Mouse (Mus musculus) T-helper 1 cell (primary cell): ENCODE measurements around the gene Olfr638.
"Not testable (repeated sequence)": the region's sequence is repeated elsewhere in the genome, so short reads cannot be mapped to it uniquely, and the experiment has no call there.

ENCODE experiments used
- in situ Hi-C: fragments of 300-600 bp; cut with MboI, MseI; formaldehyde crosslinking; loops from one replicate; pipeline ENCODE4 v1.15.1; 2025; ENCODE audit warnings: high pct_unique_total_duplicates

The Olfr638 gene

GRCm38 (mm10) chr7:103998446-103998845 lies at the start of gene Olfr638:
Gene Olfr638, plus strand, starts transcription at chr7:103998746.
- in situ Hi-C loops: no loop called here

- in situ Hi-C loops: not testable (repeated sequence)
Observed at GRCm38 (mm10) chr7:103966873-103967272, 31.7 kb upstream of the Olfr638 start.

GRCm38 (mm10) chr7:103970852-103971251 lies 27.7 kb upstream of the Olfr638 start, which contains the start of gene Olfr635:
Gene Olfr635, plus strand, starts transcription at chr7:103971152.
- in situ Hi-C loops: no loop called here

- in situ Hi-C loops: no loop called here
Observed at GRCm38 (mm10) chr7:103971782-103972181, 26.8 kb upstream of the Olfr638 start.

GRCm38 (mm10) chr7:103999124-103999523 lies 578 bp downstream of the Olfr638 start:
- in situ Hi-C loops: no loop called here

GRCm38 (mm10) chr7:104017203-104017602 lies 18.7 kb downstream of the Olfr638 start, which contains the start of gene Olfr639:
Gene Olfr639, minus strand, starts transcription at chr7:104017303.
- in situ Hi-C loops: no loop called here

GRCm38 (mm10) chr7:104018953-104019352 lies 20.4 kb downstream of the Olfr638 start:
- in situ Hi-C loops: no loop called here

- in situ Hi-C loops: no loop called here
Observed at GRCm38 (mm10) chr7:104021651-104022050, 23.1 kb downstream of the Olfr638 start.

GRCm38 (mm10) chr7:104025473-104025872 lies 26.9 kb downstream of the Olfr638 start, which contains the start of gene Olfr640:
Gene Olfr640, minus strand, starts transcription at chr7:104025573.
- in situ Hi-C loops: no loop called here

GRCm38 (mm10) chr7:104026978-104027377 lies 28.4 kb downstream of the Olfr638 start:
- in situ Hi-C loops: no loop called here

- in situ Hi-C loops: no loop called here
Observed at GRCm38 (mm10) chr7:104035145-104035544, 36.6 kb downstream of the Olfr638 start, which contains the start of gene Olfr641. Gene Olfr641, plus strand, starts transcription at chr7:104035445.

GRCm38 (mm10) chr7:104050745-104051144 lies 52.2 kb downstream of the Olfr638 start:
- in situ Hi-C loops: no loop called here

- in situ Hi-C loops: no loop called here
Observed at GRCm38 (mm10) chr7:104052566-104052965, 54.0 kb downstream of the Olfr638 start, which contains the start of gene Olfr642. Gene Olfr642, minus strand, starts transcription at chr7:104052666.
